Mouse (Mus musculus) embryonic facial prominence, embryonic 11.5 days (tissue): Measurements from ENCODE around the gene Mycbp2. TPM values are rescaled to one million over a fixed set of nuclear protein-coding genes. Genes with fewer than 3 reads are reported as not detected.

Source experiments
- ATAC-seq: fragments of 200-750 bp; cut with Nextera tagmentation; replicated peaks from 2 replicates; pipeline ENCODE4 v1.8.0; 2017; ENCODE audit warnings: low read depth; ENCODE audit not compliant: insufficient number of reproducible peaks, low FRiP score, low TSS enrichment
- DNase-seq: peaks from one replicate; pipeline ENCODE4 v3.0.0-alpha.2; 2015; ENCODE audit warnings: low spot score
- H3K27ac ChIP-seq: fragments of 300-500 bp; sonication (generic); replicated peaks from 2 replicates; pipeline ENCODE4 v1.5.1; 2014; ENCODE audit warnings: mild to moderate bottlenecking, low read depth, low read length, control low read depth
- H3K27me3 ChIP-seq: fragments of 300-500 bp; sonication (generic); 2 replicates; pipeline ENCODE4 v1.6.1; 2014; ENCODE audit warnings: mild to moderate bottlenecking, low read length, moderate library complexity, mixed read lengths; ENCODE audit not compliant: control insufficient read depth, insufficient read depth
- H3K36me3 ChIP-seq: fragments of 300-500 bp; sonication (generic); replicated peaks from 2 replicates; pipeline ENCODE4 v1.6.1; 2014; ENCODE audit warnings: low read depth, mild to moderate bottlenecking, low read length, moderate library complexity, mixed read lengths; ENCODE audit not compliant: control insufficient read depth, insufficient read depth
- H3K4me1 ChIP-seq: fragments of 300-500 bp; sonication (generic); 2 replicates; pipeline ENCODE4 v1.6.1; 2014; ENCODE audit warnings: low read length, mixed read lengths; ENCODE audit not compliant: control insufficient read depth, insufficient read depth
- H3K4me2 ChIP-seq: fragments of 300-500 bp; sonication (generic); 2 replicates; pipeline ENCODE4 v1.6.1; 2014; ENCODE audit warnings: low read depth, mild to moderate bottlenecking, control low read depth, low read length, moderate library complexity
- H3K4me3 ChIP-seq: fragments of 300-500 bp; sonication (generic); 2 replicates; pipeline ENCODE4 v1.5.1; 2014; ENCODE audit warnings: low read depth, low read length, control low read depth
- H3K9ac ChIP-seq: fragments of 300-500 bp; sonication (generic); replicated peaks from 2 replicates; pipeline ENCODE4 v1.6.1; 2014; ENCODE audit warnings: mild to moderate bottlenecking, control low read depth, low read length
- H3K9me3 ChIP-seq: fragments of 300-500 bp; sonication (generic); replicated peaks from 2 replicates; pipeline ENCODE4 v1.6.1; 2016; ENCODE audit warnings: mild to moderate bottlenecking, low read length, inconsistent platforms, mixed read lengths; ENCODE audit not compliant: control insufficient read depth
- WGBS: fragments of 180-500 bp; shearing (Covaris S2); extraction: QIAGEN DNeasy Blood & Tissue Kit; methylation state at CpG from one replicate; pipeline ENCODE4 v1.1.7; 2014; 5-methylcytosine and 5-hydroxymethylcytosine counted together
- polyA plus RNA-seq: library from polyadenylated mRNA; unstranded; fragments of >200 nt; fragmentation: Nextera tagmentation; extraction: Ambion mirVana; gene quantifications from 2 replicates; pipeline ENCODE4 v1.2.1, GENCODE M21; 2014

Gene Mycbp2
- polyA plus RNA-seq: 19.2 and 21.8 TPM in 2 replicates

- peak within 1 kb of the TSS; percentile 84 for H3K9ac ChIP-seq
- no peaks in the 10 kb centered on the region for H3K4me1 ChIP-seq
- DNase-seq (peak; percentile 96), ATAC-seq (peak; percentile 99)
- no peaks in the 10 kb centered on the region for H3K27me3 ChIP-seq
- peak within 1 kb of the TSS; percentile 78 for H3K4me2 ChIP-seq
- WGBS: 4% methylated on average over 33 of the region's 41 CpGs
- peak within 1 kb of the TSS; percentile 88 for H3K27ac ChIP-seq
- no peaks in the 10 kb centered on the region for H3K36me3 ChIP-seq
- no peaks in the 10 kb centered on the region for H3K9me3 ChIP-seq
- peak within 1 kb of the TSS; percentile 80 for H3K4me3 ChIP-seq
Measured at GRCm38 (mm10) chr14:103346729-103347505, at the start of gene Mycbp2. Gene Mycbp2, minus strand, starts transcription at chr14:103346814.

GRCm38 (mm10) chr14:103392391-103392790, 45.8 kb upstream of the Mycbp2 start:
- Histone ChIP-seq H3K4me3 (no peak overlapping the region), H3K4me1 (no peaks in the 10 kb centered on the region), H3K9ac (no peak overlapping the region), H3K4me2 (no peak overlapping the region), H3K36me3 (no peaks in the 10 kb centered on the region), H3K27ac (no peak overlapping the region), H3K27me3 (no peaks in the 10 kb centered on the region), H3K9me3 (no peaks in the 10 kb centered on the region)
- WGBS: 84% methylated on average over 7 of the region's 7 CpGs
- ATAC-seq (no peak), DNase-seq (no peak)

- Histone ChIP-seq H3K9ac (no peak overlapping the region), H3K4me2 (no peak overlapping the region), H3K27ac (no peak overlapping the region), H3K27me3 (no peaks in the 10 kb centered on the region), H3K36me3 (no peaks in the 10 kb centered on the region), H3K4me3 (no peak overlapping the region), H3K9me3 (no peaks in the 10 kb centered on the region), H3K4me1 (no peaks in the 10 kb centered on the region)
- ATAC-seq (no peak), DNase-seq (no peak)
- 88% methylated on average over 4 of the region's 4 CpGs for WGBS
Measured at GRCm38 (mm10) chr14:103387431-103387830, 40.8 kb upstream of the Mycbp2 start.

GRCm38 (mm10) chr14:103386871-103387270, 40.3 kb upstream of the Mycbp2 start:
- Histone ChIP-seq H3K4me2 (no peak overlapping the region), H3K4me3 (no peak overlapping the region), H3K27me3 (no peaks in the 10 kb centered on the region), H3K9me3 (no peaks in the 10 kb centered on the region), H3K9ac (no peak overlapping the region), H3K4me1 (no peaks in the 10 kb centered on the region), H3K36me3 (no peaks in the 10 kb centered on the region), H3K27ac (no peak overlapping the region)
- ATAC-seq (no peak), DNase-seq (no peak)
- 79% methylated on average over 8 of the region's 8 CpGs for WGBS

GRCm38 (mm10) chr14:103385084-103385610, 38.5 kb upstream of the Mycbp2 start:
- no peak for ATAC-seq

GRCm38 (mm10) chr14:103378703-103379102, 32.1 kb upstream of the Mycbp2 start:
- H3K4me3 ChIP-seq: no peak overlapping the region
- WGBS: 76% methylated on average over 3 of the region's 3 CpGs
- H3K9me3 ChIP-seq: no peaks in the 10 kb centered on the region
- H3K4me1 ChIP-seq: no peaks in the 10 kb centered on the region
- no peak overlapping the region for H3K4me2 ChIP-seq
- ATAC-seq (no peak), DNase-seq (no peak)
- no peaks in the 10 kb centered on the region for H3K27me3 ChIP-seq
- H3K27ac ChIP-seq: no peak overlapping the region
- H3K9ac ChIP-seq: no peak overlapping the region
- H3K36me3 ChIP-seq: no peaks in the 10 kb centered on the region

More at GRCm38 (mm10) chr14:103385084-103385610, 38.5 kb upstream of the Mycbp2 start:
- no peak for DNase-seq
- Histone ChIP-seq H3K9me3 (no peaks in the 10 kb centered on the region), H3K27ac (no peak overlapping the region), H3K4me2 (no peak overlapping the region), H3K27me3 (no peaks in the 10 kb centered on the region), H3K4me1 (no peaks in the 10 kb centered on the region), H3K36me3 (no peaks in the 10 kb centered on the region), H3K9ac (no peak overlapping the region), H3K4me3 (no peak overlapping the region)
- 71% methylated on average over 13 of the region's 13 CpGs for WGBS

- Histone ChIP-seq H3K27me3 (no peaks in the 10 kb centered on the region), H3K9ac (no peak overlapping the region), H3K9me3 (no peaks in the 10 kb centered on the region), H3K4me3 (no peak overlapping the region), H3K36me3 (no peaks in the 10 kb centered on the region), H3K4me1 (no peaks in the 10 kb centered on the region), H3K4me2 (no peak overlapping the region), H3K27ac (no peak overlapping the region)
- WGBS: 71% methylated on average over 3 of the region's 3 CpGs
- DNase-seq (no peak), ATAC-seq (no peak)
Measured at GRCm38 (mm10) chr14:103376765-103377164, 30.2 kb upstream of the Mycbp2 start.

GRCm38 (mm10) chr14:103375523-103375922, 28.9 kb upstream of the Mycbp2 start:
- Histone ChIP-seq H3K9ac (no peak overlapping the region), H3K4me2 (no peak overlapping the region), H3K9me3 (no peaks in the 10 kb centered on the region), H3K27ac (no peak overlapping the region), H3K27me3 (no peaks in the 10 kb centered on the region), H3K4me1 (no peaks in the 10 kb centered on the region), H3K36me3 (no peaks in the 10 kb centered on the region), H3K4me3 (no peak overlapping the region)
- no peak for DNase-seq
- ATAC-seq: no peak
- WGBS: 78% methylated on average over 1 of the region's 1 CpGs
